Mouse (Mus musculus): ENCODE results near the gene Gpsm3. TPM values are rescaled to one million over a fixed set of nuclear protein-coding genes. Genes with fewer than 3 reads are reported as not detected.

The Gpsm3 gene
- polyA plus RNA-seq, 1 experiment = 35.6 TPM

DNA sequence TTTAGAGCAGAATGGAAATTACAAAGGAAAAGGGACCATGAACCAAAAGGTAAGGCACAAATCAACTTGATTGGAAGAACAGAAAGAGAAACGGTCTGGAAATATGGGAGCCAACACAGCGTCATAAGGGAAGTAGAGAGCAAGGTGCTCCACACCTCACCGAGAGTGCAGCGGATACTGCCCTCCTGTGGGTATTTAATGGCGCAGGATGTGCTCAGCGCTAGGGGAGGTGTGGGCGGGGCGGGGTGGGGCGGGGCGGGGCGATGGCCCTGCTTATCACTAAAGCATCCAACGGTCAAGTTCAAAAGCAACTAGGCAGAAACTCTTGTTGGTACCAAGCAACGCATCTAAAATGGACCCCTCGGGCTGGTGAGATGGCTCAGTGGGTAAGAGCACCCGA is 29.7 kb upstream of the Gpsm3 start:
- Histone ChIP-seq H3K4me3 (replicated peaks; ENCODE audit: extremely low read depth, low read depth, low read length) (no peak overlapping the region), H3K4me1 (ENCODE audit: control insufficient read depth, insufficient read depth, low read length) (peaks cover 12% of the 10 kb centered on the region)
- WGBS = 40% methylated on average over 15 of the region's 15 CpGs
- no peak for DNase-seq
- no peak for TF ChIP-seq POLR2A (IDR thresholded peaks at IDR 0.05; ENCODE audit: borderline replicate concordance, extremely low read depth, low read depth, low read length)
- no peak; the same call in 1 of the 2 replicates for TF ChIP-seq CTCF (IDR thresholded peaks at IDR 0.05; ENCODE audit: insufficient read depth, low read length)

DNA sequence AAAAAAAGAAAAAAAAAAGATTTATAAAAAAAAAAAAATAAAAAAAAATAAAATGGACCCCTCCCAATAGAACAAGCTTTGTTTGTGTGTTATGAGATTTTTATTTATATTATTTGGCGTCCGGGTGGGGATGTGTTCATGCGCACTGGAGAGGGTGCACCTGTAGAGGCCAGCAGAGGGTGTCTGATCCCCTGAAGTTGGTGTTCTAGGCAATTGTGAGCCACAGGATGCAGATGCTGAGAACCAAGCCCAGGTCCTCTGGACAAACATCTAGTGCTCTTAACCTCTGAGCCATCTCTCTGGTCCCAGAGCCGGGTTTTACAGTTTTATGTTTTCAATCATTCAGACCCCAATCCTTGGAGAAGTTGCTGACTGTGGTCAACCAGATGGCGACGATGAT is 29.2 kb upstream of the Gpsm3 start:
- TF ChIP-seq POLR2A (IDR thresholded peaks at IDR 0.05; ENCODE audit: borderline replicate concordance, extremely low read depth, low read depth, low read length) = no peak
- TF ChIP-seq CTCF (IDR thresholded peaks at IDR 0.05; ENCODE audit: insufficient read depth, low read length) = no peak
- WGBS = 85% methylated on average over 6 of the region's 6 CpGs
- Histone ChIP-seq H3K4me1 (ENCODE audit: control insufficient read depth, insufficient read depth, low read length) (peaks cover 12% of the 10 kb centered on the region), H3K4me3 (replicated peaks; ENCODE audit: extremely low read depth, low read depth, low read length) (no peak overlapping the region)
- DNase-seq = no peak

DNA sequence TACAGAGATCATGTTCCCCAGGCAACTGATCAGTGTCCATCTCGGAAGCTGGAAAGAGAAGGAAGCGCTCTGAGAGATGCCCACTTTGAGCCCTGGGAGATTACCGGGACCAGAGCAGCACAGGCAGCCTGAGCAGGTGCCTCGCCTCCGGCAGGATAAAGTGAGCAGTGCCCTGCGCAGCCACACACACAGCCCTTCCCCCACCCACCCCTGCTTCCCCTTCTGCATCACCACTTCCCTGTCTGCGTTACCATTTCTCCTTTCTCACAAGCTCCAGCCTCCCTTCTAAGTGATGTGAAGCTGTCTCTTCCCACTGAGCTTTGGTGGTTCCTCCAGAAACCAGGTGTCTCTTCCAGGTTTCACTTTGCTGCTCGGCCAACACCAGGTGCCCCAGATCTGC is 28.4 kb upstream of the Gpsm3 start:
- Histone ChIP-seq H3K4me1 (ENCODE audit: control insufficient read depth, insufficient read depth, low read length) (peaks cover 15% of the 10 kb centered on the region), H3K4me3 (replicated peaks; ENCODE audit: extremely low read depth, low read depth, low read length) (peak overlapping the region; percentile 14)
- no peak for DNase-seq
- 36% methylated on average over 8 of the region's 8 CpGs for WGBS
- TF ChIP-seq POLR2A (IDR thresholded peaks at IDR 0.05; ENCODE audit: borderline replicate concordance, extremely low read depth, low read depth, low read length) = no peak
- no peak for TF ChIP-seq CTCF (IDR thresholded peaks at IDR 0.05; ENCODE audit: insufficient read depth, low read length)

DNA sequence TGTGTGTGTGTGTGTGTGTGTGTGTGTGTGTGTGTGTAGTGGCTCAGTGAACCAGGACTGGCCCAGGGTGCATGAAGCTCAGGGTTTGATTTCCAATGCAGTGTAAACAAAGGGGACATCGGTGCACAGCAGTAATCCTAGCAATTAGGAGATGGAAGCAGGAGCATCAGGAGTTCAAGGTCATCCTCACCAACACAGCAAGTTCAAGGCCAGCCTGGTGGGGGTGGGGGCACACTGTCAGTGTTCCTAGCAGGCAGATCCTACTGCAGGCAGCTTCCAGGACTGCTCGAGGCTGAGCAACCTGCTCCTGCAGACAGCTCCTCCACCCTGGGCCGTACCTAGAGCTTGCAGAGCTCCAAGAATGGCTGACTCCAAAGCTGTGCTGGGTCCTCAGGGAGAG is 27.0 kb upstream of the Gpsm3 start:
- 53% methylated on average over 3 of the region's 3 CpGs for WGBS
- no peak for DNase-seq
- no peak overlapping the region for H3K4me3 ChIP-seq (replicated peaks; ENCODE audit: extremely low read depth, low read depth, low read length)
- peaks cover 15% of the 10 kb centered on the region for H3K4me1 ChIP-seq (ENCODE audit: control insufficient read depth, insufficient read depth, low read length)
- TF ChIP-seq POLR2A (IDR thresholded peaks at IDR 0.05; ENCODE audit: borderline replicate concordance, extremely low read depth, low read depth, low read length) = no peak
- TF ChIP-seq CTCF (IDR thresholded peaks at IDR 0.05; ENCODE audit: insufficient read depth, low read length) = no peak

DNA sequence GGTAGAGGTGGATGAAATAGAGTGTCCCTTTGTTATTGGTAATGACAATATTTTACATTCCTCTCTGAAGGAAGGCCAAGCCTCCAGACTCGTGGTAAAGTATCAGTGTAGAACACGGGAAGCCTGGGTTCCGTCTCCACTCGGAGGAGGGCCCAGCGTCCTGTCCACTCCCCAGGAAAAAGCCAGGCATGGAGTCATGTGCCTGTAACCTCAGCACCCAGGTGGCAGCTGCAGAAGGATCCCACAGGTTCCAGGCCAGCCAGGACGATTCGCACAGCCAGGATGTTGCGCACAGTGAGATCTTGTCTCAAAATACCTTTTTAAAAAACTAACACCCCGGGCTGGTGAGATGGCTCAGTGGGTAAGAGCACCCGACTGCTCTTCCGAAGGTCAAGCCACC is 26.3 kb upstream of the Gpsm3 start:
- 60% methylated on average over 11 of the region's 11 CpGs for WGBS
- Histone ChIP-seq H3K4me3 (replicated peaks; ENCODE audit: extremely low read depth, low read depth, low read length) (no peak overlapping the region), H3K4me1 (ENCODE audit: control insufficient read depth, insufficient read depth, low read length) (peaks cover 15% of the 10 kb centered on the region)
- TF ChIP-seq CTCF (IDR thresholded peaks at IDR 0.05; ENCODE audit: insufficient read depth, low read length) (no peak), POLR2A (IDR thresholded peaks at IDR 0.05; ENCODE audit: borderline replicate concordance, extremely low read depth, low read depth, low read length) (no peak)
- no peak for DNase-seq

DNA sequence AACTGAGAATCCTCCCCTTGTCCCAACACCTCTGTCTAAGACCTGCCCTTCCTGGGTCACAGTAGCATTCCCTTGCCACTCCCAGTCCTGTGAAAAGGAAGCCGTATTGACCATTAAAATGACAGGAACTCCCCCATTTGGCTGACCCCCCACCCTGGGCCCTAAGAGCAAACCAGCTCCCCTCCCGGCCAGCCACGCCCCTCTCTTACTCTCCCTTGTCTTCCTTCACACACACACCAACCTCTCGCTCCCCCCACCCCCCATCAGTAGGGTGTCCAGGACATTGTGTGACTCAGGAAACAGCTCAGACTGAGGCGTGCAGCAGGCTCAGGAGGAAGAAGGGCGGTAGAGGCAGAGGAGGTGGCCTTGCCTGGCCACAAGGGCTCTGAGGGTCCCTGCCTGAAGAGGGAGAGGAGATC is 25.6 kb upstream of the Gpsm3 start, which contains the start of gene Notch4:
Gene Notch4 (plus strand): TSS at position 266 of the 419 bp plus-strand sequence.
- WGBS = 5% methylated on average over 6 of the region's 6 CpGs
- peak within 1 kb of the TSS; percentile 64 for H3K4me3 ChIP-seq (replicated peaks; ENCODE audit: extremely low read depth, low read depth, low read length)
- H3K4me1 ChIP-seq (ENCODE audit: control insufficient read depth, insufficient read depth, low read length) = peaks cover 15% of the 10 kb centered on the region
- DNase-seq = peak; percentile 30
- peak; percentile 92; the same call in 1 of the 2 replicates for TF ChIP-seq POLR2A (IDR thresholded peaks at IDR 0.05; ENCODE audit: borderline replicate concordance, extremely low read depth, low read depth, low read length)
- no peak for TF ChIP-seq CTCF (IDR thresholded peaks at IDR 0.05; ENCODE audit: insufficient read depth, low read length)

DNA sequence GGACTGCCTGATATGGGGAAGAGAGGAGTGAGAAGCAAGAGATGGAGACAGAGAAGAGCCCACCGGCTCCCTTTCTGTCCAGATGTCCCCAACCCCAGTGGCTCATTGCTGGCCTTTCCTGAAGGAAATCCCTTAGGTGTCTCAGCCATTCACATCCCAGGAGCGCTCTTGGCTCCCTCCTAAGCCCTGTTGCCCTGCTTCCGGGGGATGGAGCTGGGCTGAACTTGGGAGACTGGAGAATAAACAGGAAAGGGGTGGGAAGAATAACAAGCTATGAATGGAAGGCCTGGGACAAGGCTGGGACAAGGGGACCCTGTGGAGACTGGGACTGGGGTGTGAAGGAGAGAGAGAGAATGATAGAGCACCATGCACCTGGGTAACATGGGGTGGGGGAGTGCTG is 24.8 kb upstream of the Gpsm3 start:
- Histone ChIP-seq H3K4me3 (replicated peaks; ENCODE audit: extremely low read depth, low read depth, low read length) (peak overlapping the region; percentile 64), H3K4me1 (ENCODE audit: control insufficient read depth, insufficient read depth, low read length) (peaks cover 12% of the 10 kb centered on the region)
- WGBS = 22% methylated on average over 3 of the region's 3 CpGs
- DNase-seq = peak; percentile 37
- peak; percentile 88; the same call in 1 of the 2 replicates for TF ChIP-seq POLR2A (IDR thresholded peaks at IDR 0.05; ENCODE audit: borderline replicate concordance, extremely low read depth, low read depth, low read length)
- no peak for TF ChIP-seq CTCF (IDR thresholded peaks at IDR 0.05; ENCODE audit: insufficient read depth, low read length)

DNA sequence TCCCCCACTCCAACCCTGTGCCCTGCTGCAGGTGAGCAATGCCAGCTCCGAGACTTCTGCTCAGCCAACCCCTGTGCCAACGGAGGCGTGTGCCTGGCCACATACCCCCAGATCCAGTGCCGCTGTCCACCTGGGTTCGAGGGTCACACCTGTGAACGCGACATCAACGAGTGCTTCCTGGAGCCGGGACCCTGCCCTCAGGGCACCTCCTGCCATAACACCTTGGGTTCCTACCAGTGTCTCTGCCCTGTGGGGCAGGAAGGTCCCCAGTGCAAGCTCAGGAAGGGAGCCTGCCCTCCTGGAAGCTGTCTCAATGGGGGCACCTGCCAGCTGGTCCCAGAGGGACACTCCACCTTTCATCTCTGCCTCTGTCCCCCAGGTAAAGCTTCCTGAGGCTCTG is 22.3 kb upstream of the Gpsm3 start:
- H3K4me1 ChIP-seq (ENCODE audit: control insufficient read depth, insufficient read depth, low read length) = peaks cover 6% of the 10 kb centered on the region; the same call in 1 of the 2 replicates
- TF ChIP-seq POLR2A (IDR thresholded peaks at IDR 0.05; ENCODE audit: borderline replicate concordance, extremely low read depth, low read depth, low read length) (no peak), CTCF (IDR thresholded peaks at IDR 0.05; ENCODE audit: insufficient read depth, low read length) (no peak)
- 59% methylated on average over 9 of the region's 9 CpGs for WGBS
- no peak for DNase-seq
- no peak overlapping the region for H3K4me3 ChIP-seq (replicated peaks; ENCODE audit: extremely low read depth, low read depth, low read length)

DNA sequence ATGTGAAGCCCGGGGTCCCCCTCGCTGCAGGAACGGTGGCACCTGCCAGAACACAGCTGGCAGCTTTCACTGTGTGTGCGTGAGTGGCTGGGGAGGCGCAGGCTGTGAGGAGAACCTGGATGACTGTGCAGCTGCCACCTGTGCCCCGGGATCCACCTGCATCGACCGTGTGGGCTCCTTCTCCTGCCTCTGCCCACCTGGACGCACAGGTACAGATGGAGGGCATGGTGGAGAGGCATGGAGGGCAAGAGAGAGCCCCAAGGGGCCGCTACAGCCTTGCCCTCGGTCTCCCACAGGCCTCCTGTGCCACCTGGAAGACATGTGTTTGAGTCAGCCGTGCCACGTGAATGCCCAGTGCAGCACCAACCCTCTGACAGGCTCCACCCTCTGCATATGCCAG is 21.2 kb upstream of the Gpsm3 start:
- WGBS = 76% methylated on average over 13 of the region's 13 CpGs

DNA sequence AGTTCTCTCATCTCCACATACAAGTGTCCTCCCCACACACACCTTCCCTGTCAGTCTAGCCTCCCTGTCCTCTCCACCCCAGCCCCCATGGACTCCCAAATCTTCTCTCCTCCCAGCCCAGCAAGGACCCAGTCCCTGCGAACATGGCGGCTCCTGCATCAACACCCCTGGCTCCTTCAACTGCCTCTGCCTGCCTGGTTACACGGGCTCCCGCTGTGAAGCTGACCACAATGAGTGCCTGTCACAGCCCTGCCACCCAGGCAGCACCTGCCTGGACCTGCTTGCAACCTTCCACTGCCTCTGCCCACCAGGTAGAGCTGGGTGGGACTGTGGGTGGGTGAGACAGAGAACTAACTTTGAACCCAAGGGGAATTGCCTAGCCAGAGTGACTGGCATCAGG is 19.7 kb upstream of the Gpsm3 start:
- peaks cover 4% of the 10 kb centered on the region; the same call in 1 of the 2 replicates for H3K4me1 ChIP-seq (ENCODE audit: control insufficient read depth, insufficient read depth, low read length)
- no peak for TF ChIP-seq CTCF (IDR thresholded peaks at IDR 0.05; ENCODE audit: insufficient read depth, low read length)
- no peak for TF ChIP-seq POLR2A (IDR thresholded peaks at IDR 0.05; ENCODE audit: borderline replicate concordance, extremely low read depth, low read depth, low read length)
- DNase-seq = no peak
- no peak overlapping the region for H3K4me3 ChIP-seq (replicated peaks; ENCODE audit: extremely low read depth, low read depth, low read length)
- 66% methylated on average over 4 of the region's 4 CpGs for WGBS

More for the DNA sequence above, 21.2 kb upstream of the Gpsm3 start:
- Histone ChIP-seq H3K4me3 (replicated peaks; ENCODE audit: extremely low read depth, low read depth, low read length) (no peak overlapping the region), H3K4me1 (ENCODE audit: control insufficient read depth, insufficient read depth, low read length) (peaks cover 4% of the 10 kb centered on the region; the same call in 1 of the 2 replicates)
- DNase-seq = no peak
- TF ChIP-seq POLR2A (IDR thresholded peaks at IDR 0.05; ENCODE audit: borderline replicate concordance, extremely low read depth, low read depth, low read length) (no peak), CTCF (IDR thresholded peaks at IDR 0.05; ENCODE audit: insufficient read depth, low read length) (no peak)

All from lung, adult 2 months (tissue).